Mouse (Mus musculus): ENCODE results near the gene Abcc4.
"Not testable (repeated sequence)": the region's sequence is repeated elsewhere in the genome, so short reads cannot be mapped to it uniquely, and the experiment has no call there.

The Abcc4 gene

DNA sequence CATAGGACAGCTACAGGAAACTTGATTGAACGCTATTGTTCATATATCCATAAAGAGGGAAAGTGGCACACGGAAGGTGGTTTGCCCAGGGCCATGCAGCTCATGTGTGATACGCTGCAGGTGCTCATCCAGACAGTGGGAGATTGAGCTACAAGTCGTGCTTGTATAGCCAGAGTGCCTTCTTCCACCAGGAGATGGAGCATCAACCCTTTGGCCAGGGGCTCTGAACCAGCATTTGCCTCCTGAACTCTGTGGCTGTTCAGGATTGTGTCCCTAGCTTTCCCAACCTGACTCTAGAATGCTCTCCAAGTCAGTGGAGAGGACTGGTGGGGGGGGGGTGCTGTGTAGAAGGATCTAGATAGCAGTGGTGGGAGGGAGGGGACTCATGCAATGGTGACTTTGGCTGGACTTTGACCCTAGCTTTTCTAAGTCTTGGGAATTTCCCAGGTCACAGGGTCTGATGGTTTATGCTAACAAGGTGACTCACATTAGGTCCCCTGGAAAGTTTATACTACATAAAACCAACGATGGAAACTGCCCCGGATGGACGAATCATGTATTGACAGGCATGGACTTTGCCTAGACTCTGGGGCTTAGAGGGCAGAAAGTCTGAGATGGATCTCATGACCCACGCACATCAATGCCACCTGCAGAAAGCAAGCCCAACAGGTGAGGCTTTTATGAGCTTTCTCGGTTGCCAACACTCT lies 27.6 kb downstream of the Abcc4 start:
- no peak for DNase-seq (ENCODE audit: low read depth in 2 of 2, low spot score in 2 of 2)

DNA sequence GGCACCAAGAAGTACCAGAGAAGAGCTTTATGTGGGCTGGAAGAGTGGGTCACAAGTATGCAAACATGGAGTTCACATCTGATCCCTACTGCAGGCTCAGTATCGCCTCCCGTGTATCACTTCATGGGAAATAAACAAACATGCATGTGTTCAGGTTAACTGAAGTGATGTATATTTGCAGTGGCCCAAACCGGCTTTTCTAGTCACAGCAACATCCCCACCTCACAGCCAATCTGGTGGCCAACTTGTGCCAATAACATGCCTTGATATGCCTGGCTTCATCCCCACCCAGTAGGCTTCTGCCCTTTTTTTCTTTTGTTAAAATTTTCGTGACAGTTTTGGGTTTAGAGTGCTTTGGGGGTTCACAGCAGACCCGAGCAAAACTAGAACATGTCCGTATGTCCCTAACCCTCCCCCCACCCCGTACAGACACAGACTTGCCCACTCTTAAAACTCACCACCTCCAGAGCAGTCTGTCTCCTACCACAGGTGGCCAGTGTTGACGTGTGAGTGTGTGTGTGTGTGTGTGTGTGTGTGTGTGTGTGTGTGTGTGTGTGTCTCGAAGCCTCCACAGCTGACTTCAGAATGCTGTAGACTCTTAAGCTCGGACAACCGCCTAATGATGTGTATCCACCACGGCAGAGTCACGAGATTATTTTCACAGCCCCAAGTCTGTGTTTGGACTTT lies 29.6 kb downstream of the Abcc4 start:
- DNase-seq (ENCODE audit: low read depth in 2 of 2, low spot score in 2 of 2) = no peak

DNA sequence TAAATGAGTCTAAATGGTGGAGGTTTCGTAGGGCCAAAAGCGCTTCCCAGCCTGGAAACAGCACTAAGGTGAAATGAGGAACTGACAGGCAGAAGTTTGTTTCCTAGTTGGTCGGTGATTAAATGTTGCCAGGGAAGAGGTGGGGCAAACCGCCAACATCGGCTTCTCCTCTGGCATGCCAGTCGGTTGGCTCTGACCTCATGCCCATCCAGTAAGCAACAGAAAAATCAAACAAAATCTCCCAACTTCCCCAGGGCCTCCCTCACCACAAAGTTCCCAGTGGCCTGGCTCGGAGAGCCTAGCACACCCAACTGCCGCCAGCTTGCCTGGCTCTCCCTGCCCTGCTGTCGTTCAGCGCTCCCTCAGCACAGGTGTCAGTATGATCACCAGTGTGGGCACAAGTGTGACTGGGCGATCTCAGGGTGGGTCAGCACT lies 31.3 kb downstream of the Abcc4 start:
- no peak for DNase-seq (ENCODE audit: low read depth in 2 of 2, low spot score in 2 of 2)

DNA sequence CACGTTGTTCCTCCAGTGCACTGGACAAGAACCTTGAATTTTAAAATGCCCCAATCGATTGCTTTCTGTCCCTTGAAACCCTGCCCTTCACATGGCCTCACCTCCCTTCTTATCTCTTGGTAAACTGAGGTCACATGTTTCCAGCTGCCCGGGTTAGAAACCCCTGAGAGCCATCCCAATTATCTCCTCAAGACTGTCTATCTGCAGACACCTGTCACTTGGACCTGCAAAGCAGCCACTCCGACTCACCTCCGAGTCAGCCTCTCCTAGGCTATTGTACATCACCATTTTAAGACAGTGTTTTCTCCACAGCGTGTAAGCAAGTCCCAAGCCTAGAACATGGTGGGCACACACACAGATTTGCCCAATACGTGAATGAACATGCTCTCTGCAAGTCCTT lies 31.8 kb downstream of the Abcc4 start:
- no peak for DNase-seq (ENCODE audit: low read depth in 2 of 2, low spot score in 2 of 2)

GRCm38 (mm10) chr14:118673501-118673900 lies 32.5 kb downstream of the Abcc4 start:
- DNase-seq (ENCODE audit: low read depth in 2 of 2, low spot score in 2 of 2) = no peak

DNA sequence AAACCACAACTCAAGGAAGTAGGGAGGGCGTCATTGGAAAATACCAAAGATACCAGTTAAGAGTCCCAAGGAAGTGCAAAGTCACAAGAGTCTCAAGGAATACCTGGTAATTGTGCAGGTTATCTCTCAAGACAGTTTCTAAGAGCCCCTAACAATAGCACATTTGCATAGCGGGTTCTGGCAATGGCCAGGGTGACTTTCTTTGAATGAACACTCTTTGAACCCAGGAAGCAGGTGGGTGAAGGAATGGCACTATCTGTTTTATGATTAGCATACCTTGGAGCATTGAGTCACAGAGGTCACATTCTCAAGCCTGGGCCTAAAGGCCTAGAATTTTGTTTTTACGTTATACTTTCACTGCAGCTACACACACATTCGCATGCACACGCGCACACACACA lies 33.1 kb downstream of the Abcc4 start:
- DNase-seq (ENCODE audit: low read depth in 2 of 2, low spot score in 2 of 2) = not testable (repeated sequence)

- no peak for DNase-seq (ENCODE audit: low read depth in 2 of 2, low spot score in 2 of 2)
Measured at GRCm38 (mm10) chr14:118667499-118667898, 38.5 kb downstream of the Abcc4 start.

GRCm38 (mm10) chr14:118664661-118665060 lies 41.4 kb downstream of the Abcc4 start:
- no peak for DNase-seq (ENCODE audit: low read depth in 2 of 2, low spot score in 2 of 2)

- no peak for DNase-seq (ENCODE audit: low read depth in 2 of 2, low spot score in 2 of 2)
Measured at GRCm38 (mm10) chr14:118662625-118663276, 43.3 kb downstream of the Abcc4 start.

GRCm38 (mm10) chr14:118662124-118662523 lies 43.9 kb downstream of the Abcc4 start:
- no peak for DNase-seq (ENCODE audit: low read depth in 2 of 2, low spot score in 2 of 2)

- DNase-seq (ENCODE audit: low read depth in 2 of 2, low spot score in 2 of 2) = no peak
Measured at GRCm38 (mm10) chr14:118659230-118659629, 46.8 kb downstream of the Abcc4 start.

GRCm38 (mm10) chr14:118658328-118658692 lies 47.7 kb downstream of the Abcc4 start:
- DNase-seq (ENCODE audit: low read depth in 2 of 2, low spot score in 2 of 2) = no peak

- DNase-seq (ENCODE audit: low read depth in 2 of 2, low spot score in 2 of 2) = no peak
Measured at GRCm38 (mm10) chr14:118657673-118658327, 48.2 kb downstream of the Abcc4 start.

DNA sequence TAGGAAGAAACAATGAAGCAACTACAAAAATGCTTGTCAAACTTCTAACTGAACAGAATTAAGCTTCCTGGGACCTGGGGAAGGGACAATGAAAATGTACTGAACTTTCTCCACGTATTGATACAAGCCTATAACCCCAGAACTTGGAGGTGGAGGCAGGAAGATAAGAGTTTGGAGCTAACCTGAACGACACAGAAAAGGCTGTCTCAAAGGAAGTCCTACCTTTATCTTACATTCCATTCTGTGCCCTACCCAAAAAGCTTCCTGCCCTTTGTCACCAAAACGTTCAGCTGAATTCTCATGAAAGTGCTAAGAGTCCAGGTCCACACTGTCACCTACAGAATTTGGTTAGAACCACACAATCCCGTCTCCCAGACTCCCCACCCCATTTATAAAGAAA lies 48.8 kb downstream of the Abcc4 start:
- no peak for DNase-seq (ENCODE audit: low read depth in 2 of 2, low spot score in 2 of 2)

DNA sequence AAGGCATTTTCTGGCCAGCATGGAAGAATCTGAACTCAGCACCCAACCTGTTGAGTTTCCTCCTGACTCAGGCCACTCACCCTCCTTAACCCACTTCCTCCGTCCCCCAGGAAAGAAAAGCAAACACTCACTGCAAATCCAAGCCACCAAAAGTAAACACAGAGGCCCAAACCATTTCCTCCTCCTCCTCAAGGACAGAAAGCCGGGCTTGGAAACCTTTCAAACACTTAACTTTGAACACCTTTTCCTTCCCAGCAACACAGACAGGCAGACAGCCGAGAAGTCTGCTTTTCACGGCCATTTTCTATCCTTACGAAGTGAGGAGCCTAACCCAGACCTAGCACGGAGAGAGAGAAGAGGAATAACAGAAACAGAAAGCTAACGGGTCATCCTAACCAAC lies 50.0 kb downstream of the Abcc4 start:
- DNase-seq (ENCODE audit: low read depth in 2 of 2, low spot score in 2 of 2) = no peak

DNA sequence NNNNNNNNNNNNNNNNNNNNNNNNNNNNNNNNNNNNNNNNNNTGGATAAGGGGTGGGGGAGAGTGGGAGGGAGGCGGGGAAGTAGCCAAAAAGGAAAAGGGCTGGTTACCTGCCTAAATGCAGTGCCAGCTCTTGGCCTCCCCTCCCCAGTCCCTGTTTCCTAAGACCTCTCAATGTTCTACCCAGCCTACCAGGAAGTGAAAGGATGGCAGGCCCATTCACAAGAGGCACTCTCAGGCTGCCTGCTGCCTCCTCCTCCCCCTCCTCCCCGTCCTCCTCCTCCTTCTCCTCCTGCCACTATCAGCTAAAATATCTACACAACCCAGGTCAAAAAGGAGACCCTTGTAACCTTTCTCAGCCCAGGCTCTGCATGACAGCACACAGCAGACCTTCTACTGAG lies 51.1 kb downstream of the Abcc4 start:
- no peak for DNase-seq (ENCODE audit: low read depth in 2 of 2, low spot score in 2 of 2)

GRCm38 (mm10) chr14:118651704-118652439 lies 54.1 kb downstream of the Abcc4 start:
- DNase-seq (ENCODE audit: low read depth in 2 of 2, low spot score in 2 of 2) = no peak

DNA sequence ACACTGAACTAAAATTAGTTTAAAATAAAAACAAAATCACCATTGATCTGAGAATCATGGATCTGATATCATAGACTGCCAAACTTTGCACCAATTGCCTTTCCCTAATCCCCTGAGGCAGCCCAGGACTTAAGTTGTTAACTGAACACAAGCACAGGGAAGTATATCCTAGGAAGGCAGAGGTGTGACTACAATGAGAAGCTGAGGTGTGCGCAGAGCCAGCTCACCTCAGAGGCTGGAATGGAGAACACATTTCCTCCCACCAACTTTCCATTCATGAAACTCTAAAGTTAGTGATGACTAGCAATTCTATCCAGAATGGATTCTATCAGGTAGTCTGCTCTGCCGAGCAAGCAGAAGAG lies 56.1 kb downstream of the Abcc4 start:
- no peak for DNase-seq (ENCODE audit: low read depth in 2 of 2, low spot score in 2 of 2)

GRCm38 (mm10) chr14:118649199-118649894 lies 56.7 kb downstream of the Abcc4 start:
- no peak for DNase-seq (ENCODE audit: low read depth in 2 of 2, low spot score in 2 of 2)

DNA sequence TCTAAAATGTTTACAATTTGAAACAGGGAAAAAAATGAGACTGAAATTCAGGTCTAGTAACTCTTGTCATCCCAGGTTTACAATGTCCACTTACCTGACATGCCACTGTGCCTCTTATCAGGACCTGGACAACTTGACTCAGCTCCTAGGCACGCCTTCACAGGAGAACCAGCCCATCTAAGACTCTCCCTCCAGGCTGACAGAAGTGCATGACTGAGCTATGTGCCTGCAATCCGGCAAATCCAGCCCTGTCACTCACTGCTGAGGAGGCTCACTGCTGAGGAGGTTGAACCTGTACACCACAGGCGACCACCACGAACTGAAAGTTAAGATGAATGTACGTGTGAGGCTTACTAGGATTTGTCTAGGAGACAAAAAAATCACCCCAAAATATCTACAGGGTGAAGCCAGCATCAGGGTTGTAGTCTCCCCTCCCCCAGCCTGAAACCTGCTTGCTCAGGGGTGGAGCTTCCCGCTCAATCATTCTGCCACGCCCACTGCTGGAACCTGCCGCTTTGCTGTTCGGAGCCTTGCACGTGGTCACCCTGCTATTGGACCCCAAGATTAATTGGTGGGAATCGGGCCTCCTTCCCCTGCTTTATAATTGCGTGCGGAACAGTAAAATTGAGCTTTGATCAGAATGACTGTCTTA lies 63.0 kb downstream of the Abcc4 start:
- DNase-seq (ENCODE audit: low read depth in 2 of 2, low spot score in 2 of 2) = not testable (repeated sequence)

Data from CD8-positive naive resting alpha-beta T cell, adult 2 months (primary cell).